Mouse (Mus musculus) G1E (cell line): ENCODE data around the gene Pde10a.

Experiments used
- CTCF ChIP-seq: IDR thresholded peaks from 2 replicates; pipeline ENCODE4 v1.5.1; 2012; ENCODE audit warnings: low read depth, low read length, inconsistent platforms, mixed read lengths
- GATA1 ChIP-seq: IDR thresholded peaks from 2 replicates; pipeline ENCODE4 v1.6.1; 2012; ENCODE audit warnings: borderline replicate concordance, low read length, inconsistent platforms, mixed read lengths

- no peak for TF ChIP-seq CTCF
- TF ChIP-seq GATA1 = no peak
Measured at GRCm38 (mm10) chr17:8951588-8951987, 426.4 kb downstream of the Pde10a start.
